Mouse (Mus musculus): ENCODE measurements at regions not wholly inside any gene's neighbourhood (a gene's known extent, or its start where the extent isn't known, plus 50 kb on each side); places are given as distances from the start of the nearest gene placed in this dataset.

- peak; percentile 33 to 42 for DNase-seq (ENCODE audit: low spot score in 2 of 2)
- intact Hi-C loops (cut with DNase I), result no loop called here
These were observed 360.4 kb upstream of the Arid1b start for GRCm38 (mm10) chr17:4633771-4634170.

- DNase-seq (ENCODE audit: low spot score in 2 of 2), result peak in 1 of 2 experiments; percentile 4
- intact Hi-C loops (cut with DNase I), result no loop called here
These were observed 357.3 kb upstream of the Arid1b start for GRCm38 (mm10) chr17:4636796-4637353.

GRCm38 (mm10) chr17:4639531-4639930, 354.6 kb upstream of the Arid1b start:
- intact Hi-C loops (cut with DNase I), result no loop called here

GRCm38 (mm10) chr17:4640555-4640954, 353.6 kb upstream of the Arid1b start:
- DNase-seq (ENCODE audit: low spot score in 2 of 2), result no peak
- intact Hi-C loops (cut with DNase I), result no loop called here

More at GRCm38 (mm10) chr17:4639531-4639930, 354.6 kb upstream of the Arid1b start:
- no peak for DNase-seq (ENCODE audit: low spot score in 2 of 2)

GRCm38 (mm10) chr17:4641166-4641565, 353.0 kb upstream of the Arid1b start:
- intact Hi-C loops (cut with DNase I), result no loop called here
- no peak for DNase-seq (ENCODE audit: low spot score in 2 of 2)

GRCm38 (mm10) chr17:4642046-4642445, 352.1 kb upstream of the Arid1b start:
- DNase-seq (ENCODE audit: low spot score in 2 of 2), result no peak
- intact Hi-C loops (cut with DNase I), result no loop called here

- intact Hi-C loops (cut with DNase I), result no loop called here
- DNase-seq (ENCODE audit: low spot score in 2 of 2), result no peak
These were observed 350.8 kb upstream of the Arid1b start for GRCm38 (mm10) chr17:4643343-4643742.

GRCm38 (mm10) chr17:4648603-4649002, 345.5 kb upstream of the Arid1b start:
- DNase-seq (ENCODE audit: low spot score in 2 of 2), result no peak
- intact Hi-C loops (cut with DNase I), result no loop called here

- intact Hi-C loops (cut with DNase I), result no loop called here
These were observed 339.9 kb upstream of the Arid1b start for GRCm38 (mm10) chr17:4654221-4654620.

GRCm38 (mm10) chr17:4661996-4662395, 332.1 kb upstream of the Arid1b start:
- intact Hi-C loops (cut with DNase I), result no loop called here

More at GRCm38 (mm10) chr17:4654221-4654620, 339.9 kb upstream of the Arid1b start:
- no peak for DNase-seq (ENCODE audit: low spot score in 2 of 2)

GRCm38 (mm10) chr17:4668511-4668910, 325.6 kb upstream of the Arid1b start:
- intact Hi-C loops (cut with DNase I), result no loop called here

More at GRCm38 (mm10) chr17:4661996-4662395, 332.1 kb upstream of the Arid1b start:
- no peak for DNase-seq (ENCODE audit: low spot score in 2 of 2)

GRCm38 (mm10) chr17:4673271-4673670, 320.9 kb upstream of the Arid1b start:
- no peak for DNase-seq (ENCODE audit: low spot score in 2 of 2)
- intact Hi-C loops (cut with DNase I), result no loop called here

More at GRCm38 (mm10) chr17:4668511-4668910, 325.6 kb upstream of the Arid1b start:
- no peak for DNase-seq (ENCODE audit: low spot score in 2 of 2)

- DNase-seq (ENCODE audit: low spot score in 2 of 2), result no peak
- intact Hi-C loops (cut with DNase I), result no loop called here
These were observed 287.7 kb upstream of the Arid1b start for GRCm38 (mm10) chr17:4706421-4706820.

GRCm38 (mm10) chr17:4721061-4721460, 273.1 kb upstream of the Arid1b start:
- intact Hi-C loops (cut with DNase I), result no loop called here
- no peak for DNase-seq (ENCODE audit: low spot score in 2 of 2)

GRCm38 (mm10) chr17:4724031-4724430, 270.1 kb upstream of the Arid1b start:
- intact Hi-C loops (cut with DNase I), result no loop called here
- no peak for DNase-seq (ENCODE audit: low spot score in 2 of 2)

GRCm38 (mm10) chr17:4726331-4726741, 267.8 kb upstream of the Arid1b start:
- intact Hi-C loops (cut with DNase I), result loop anchor here (2.0 kb wide), 1 partner anchor 180 kb away; no protein-coding TSS in a partner anchor
- DNase-seq (ENCODE audit: low spot score in 2 of 2), result peak; percentile 69 to 73

GRCm38 (mm10) chr17:4734412-4734881, 259.7 kb upstream of the Arid1b start:
- no peak for DNase-seq (ENCODE audit: low spot score in 2 of 2)
- intact Hi-C loops (cut with DNase I), result no loop called here

GRCm38 (mm10) chr17:4735185-4735584, 258.9 kb upstream of the Arid1b start:
- DNase-seq (ENCODE audit: low spot score in 2 of 2), result no peak
- intact Hi-C loops (cut with DNase I), result no loop called here

- DNase-seq (ENCODE audit: low spot score in 2 of 2), result no peak
- intact Hi-C loops (cut with DNase I), result no loop called here
These were observed 257.4 kb upstream of the Arid1b start for GRCm38 (mm10) chr17:4736689-4737088.

GRCm38 (mm10) chr17:4738717-4739485, 255.2 kb upstream of the Arid1b start:
- no peak for DNase-seq (ENCODE audit: low spot score in 2 of 2)
- intact Hi-C loops (cut with DNase I), result no loop called here

GRCm38 (mm10) chr17:4740784-4741183, 253.3 kb upstream of the Arid1b start:
- DNase-seq (ENCODE audit: low spot score in 2 of 2), result peak in 1 of 2 experiments; percentile 14
- intact Hi-C loops (cut with DNase I), result no loop called here
